Mouse (Mus musculus) ES-E14 (cell line): Measurements from ENCODE around the gene Pitpnm2. TPM values are rescaled to one million over a fixed set of nuclear protein-coding genes. Genes with fewer than 3 reads are reported as not detected.
A peak's percentile ranks its signal among the peaks of the same experiment; 100 is the strongest.

ENCODE experiments used
- DNase-seq: peaks from one replicate; pipeline ENCODE4 v3.0.0-alpha.2; 2013; ENCODE audit warnings: low read depth, low spot score
- H3K27ac ChIP-seq: 2 replicates; pipeline ENCODE4 v1.5.1; 2012; ENCODE audit warnings: low read depth, mild to moderate bottlenecking, low read length, moderate library complexity, mixed read lengths; ENCODE audit not compliant: poor library complexity, insufficient read depth, severe bottlenecking
- H3K36me3 ChIP-seq: 2 replicates; pipeline ENCODE4 v1.6.1; 2012; ENCODE audit warnings: mild to moderate bottlenecking, low read length, moderate library complexity, mixed read lengths; ENCODE audit not compliant: control insufficient read depth, poor library complexity, insufficient read depth, severe bottlenecking
- H3K4me1 ChIP-seq, 2 experiments: fragments of 150-350 bp in 1 of 2; sonication (generic) in 1 of 2; 2 replicates each; pipeline ENCODE4 v1.6.1; 2012; ENCODE audit warnings: low read length in 2 of 2, mild to moderate bottlenecking in 1 of 2, mixed read lengths in 1 of 2; ENCODE audit not compliant: control insufficient read depth in 2 of 2, insufficient read depth in 2 of 2, poor library complexity in 1 of 2
- H3K4me3 ChIP-seq, 2 experiments: fragments of 150-350 bp in 1 of 2; sonication (generic) in 1 of 2; 2 replicates each; pipeline ENCODE4 v1.5.1; 2012; ENCODE audit warnings: low read length in 2 of 2, low read depth in 1 of 2, mild to moderate bottlenecking in 1 of 2, mixed read lengths in 1 of 2; ENCODE audit not compliant: insufficient read depth in 1 of 2, poor library complexity in 1 of 2, severe bottlenecking in 1 of 2
- H3K9ac ChIP-seq: 2 replicates; pipeline ENCODE4 v1.6.1; 2012; ENCODE audit warnings: low read depth, mild to moderate bottlenecking, low read length, mixed read lengths; ENCODE audit not compliant: poor library complexity, insufficient read depth, severe bottlenecking
- H3K9me3 ChIP-seq: fragments of 150-350 bp; sonication (generic); 2 replicates; pipeline ENCODE4 v1.6.1; 2012; ENCODE audit warnings: low read depth, mild to moderate bottlenecking, low read length; ENCODE audit not compliant: control insufficient read depth, insufficient read depth
- CHD2 ChIP-seq: IDR thresholded peaks from 2 replicates; pipeline ENCODE4 v1.6.1; 2014; ENCODE audit warnings: mild to moderate bottlenecking, low read depth, low read length, inconsistent platforms
- HCFC1 ChIP-seq: IDR thresholded peaks from 2 replicates; pipeline ENCODE4 v1.6.1; 2012; ENCODE audit warnings: low read length, inconsistent platforms, borderline replicate concordance; ENCODE audit not compliant: insufficient read depth
- MAFK ChIP-seq: IDR thresholded peaks from 2 replicates; pipeline ENCODE4 v1.6.1; 2014; ENCODE audit warnings: mild to moderate bottlenecking, low read depth, low read length, inconsistent platforms; ENCODE audit not compliant: insufficient read depth
- ZC3H11A ChIP-seq: IDR thresholded peaks from 2 replicates; pipeline ENCODE4 v1.6.1; 2012; ENCODE audit warnings: low read depth, mild to moderate bottlenecking, inconsistent platforms, low read length, borderline replicate concordance
- ZNF384 ChIP-seq: IDR thresholded peaks from 2 replicates; pipeline ENCODE4 v1.6.1; 2012; ENCODE audit warnings: low read depth, low read length, inconsistent platforms
- in situ Hi-C, 2 experiments: fragments of 600-800 bp; cut with MboI; formaldehyde crosslinking; loops; one replicate each; pipeline ENCODE4 v1.15.1; 2025; ENCODE audit warnings: low sequenced_read_pairs in 2 of 2, inconsistent platforms in 1 of 2; ENCODE audit not compliant: unreplicated experiment in 2 of 2
- total RNA-seq: library from RNA; depleted of rRNA; stranded (reverse); fragments of 300-350 nt; gene quantifications from 2 replicates; pipeline ENCODE4 v1.2.3, GENCODE M21; 2012

The Pitpnm2 gene
- total RNA-seq, 1 experiment, result 6.6 TPM

DNA sequence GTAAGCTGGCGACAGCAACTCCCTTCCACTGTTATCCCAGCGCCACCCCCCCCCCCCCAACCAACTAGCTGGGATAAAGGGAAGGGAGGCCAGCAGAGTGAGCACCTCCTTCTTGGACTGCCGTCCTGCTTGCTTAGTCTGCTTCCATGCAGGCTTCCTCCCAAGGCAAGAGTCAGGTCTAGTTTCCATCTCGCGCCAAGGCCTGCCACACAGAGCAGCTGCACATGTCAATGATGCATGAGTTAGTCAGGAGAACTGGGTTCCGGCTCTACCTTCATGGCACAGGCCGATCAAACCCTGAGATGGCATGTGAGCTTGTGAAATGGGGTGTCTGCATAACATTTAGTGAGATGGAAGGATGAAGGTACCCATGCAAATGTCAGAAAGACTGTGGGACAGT lies 66.9 kb downstream of the Pitpnm2 start:
- Histone ChIP-seq H3K9ac (no peak overlapping the region), H3K4me1 (peaks cover 2 to 21% of the 10 kb centered on the region in 2 experiments; a peak in 2 of 4 replicates), H3K9me3 (no peaks in the 10 kb centered on the region), H3K36me3 (no peaks in the 10 kb centered on the region), H3K4me3 (no peak overlapping the region), H3K27ac (no peak overlapping the region)
- DNase-seq, result no peak
- in situ Hi-C loops, result no loop called here
- TF ChIP-seq ZNF384, result no peak
- TF ChIP-seq HCFC1, result no peak
- TF ChIP-seq ZC3H11A, result no peak
- no peak for TF ChIP-seq CHD2
- TF ChIP-seq MAFK, result no peak

DNA sequence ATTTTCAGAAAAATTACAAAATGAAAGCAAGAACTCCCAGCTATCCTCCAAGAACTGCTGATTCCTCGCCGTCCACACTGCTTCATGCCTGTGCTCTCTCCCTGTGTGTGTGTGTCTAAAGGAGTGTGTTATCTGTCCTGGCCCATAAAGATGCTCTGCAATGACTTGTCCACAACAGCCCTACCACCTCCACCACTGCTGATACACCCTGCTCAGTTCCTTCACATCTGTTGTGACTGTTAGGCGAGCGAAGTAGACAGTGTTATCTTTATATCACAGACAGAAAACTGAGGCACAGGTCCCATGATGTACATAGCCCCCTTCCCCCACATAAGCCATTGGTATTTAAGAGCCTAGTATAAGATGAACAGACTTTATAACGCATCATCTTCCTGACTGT lies 67.5 kb downstream of the Pitpnm2 start:
- no peaks in the 10 kb centered on the region for H3K36me3 ChIP-seq
- no peak overlapping the region for H3K27ac ChIP-seq
- H3K9me3 ChIP-seq, result no peaks in the 10 kb centered on the region
- H3K9ac ChIP-seq, result no peak overlapping the region
- in situ Hi-C loops, result no loop called here
- H3K4me3 ChIP-seq, result no peak overlapping the region
- peaks cover 2 to 21% of the 10 kb centered on the region in 2 experiments; a peak in 3 of 4 replicates for H3K4me1 ChIP-seq
- TF ChIP-seq MAFK (no peak), ZC3H11A (no peak), CHD2 (no peak), ZNF384 (no peak), HCFC1 (no peak)
- DNase-seq, result no peak

DNA sequence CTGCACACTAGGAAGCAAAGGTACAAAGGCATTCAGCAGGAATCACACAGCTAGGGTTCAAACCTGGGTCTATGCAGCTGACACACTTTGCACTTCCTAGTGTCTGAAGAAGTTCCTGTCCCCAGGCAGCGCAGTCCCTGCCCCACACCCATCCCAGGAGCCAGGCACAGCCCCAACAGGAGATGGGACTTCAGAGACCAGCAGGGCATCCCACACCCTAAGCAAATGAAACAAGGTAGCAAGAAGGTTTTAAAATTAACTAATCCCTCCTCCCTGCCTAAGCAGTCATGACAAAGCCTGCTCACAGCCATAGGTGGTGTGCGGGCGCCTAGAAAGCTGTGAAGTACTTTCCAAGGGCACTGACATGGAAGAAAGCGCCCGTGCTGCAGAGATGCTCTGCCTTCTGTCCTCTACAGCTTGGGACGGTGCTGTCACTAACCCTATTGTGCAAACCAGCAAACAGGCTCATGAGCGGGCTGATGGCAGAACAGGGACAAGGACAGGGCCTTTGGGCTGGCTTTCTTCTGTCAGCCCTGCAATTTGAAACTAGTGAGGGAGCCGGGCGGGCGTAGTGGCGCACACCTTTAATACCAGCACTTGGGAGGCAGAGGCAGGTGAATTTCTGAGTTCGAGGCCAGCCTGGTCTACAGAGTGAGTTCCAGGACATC lies 68.9 kb downstream of the Pitpnm2 start:
- Histone ChIP-seq H3K4me3 (no peak overlapping the region), H3K27ac (no peak overlapping the region), H3K9me3 (no peaks in the 10 kb centered on the region), H3K36me3 (no peaks in the 10 kb centered on the region), H3K9ac (no peak overlapping the region), H3K4me1 (peaks cover 4 to 23% of the 10 kb centered on the region in 2 experiments; a peak in 3 of 4 replicates)
- DNase-seq, result no peak
- in situ Hi-C loops, result no loop called here
- no peak for TF ChIP-seq ZC3H11A
- no peak for TF ChIP-seq CHD2
- TF ChIP-seq MAFK, result no peak
- TF ChIP-seq ZNF384, result no peak
- TF ChIP-seq HCFC1, result no peak

DNA sequence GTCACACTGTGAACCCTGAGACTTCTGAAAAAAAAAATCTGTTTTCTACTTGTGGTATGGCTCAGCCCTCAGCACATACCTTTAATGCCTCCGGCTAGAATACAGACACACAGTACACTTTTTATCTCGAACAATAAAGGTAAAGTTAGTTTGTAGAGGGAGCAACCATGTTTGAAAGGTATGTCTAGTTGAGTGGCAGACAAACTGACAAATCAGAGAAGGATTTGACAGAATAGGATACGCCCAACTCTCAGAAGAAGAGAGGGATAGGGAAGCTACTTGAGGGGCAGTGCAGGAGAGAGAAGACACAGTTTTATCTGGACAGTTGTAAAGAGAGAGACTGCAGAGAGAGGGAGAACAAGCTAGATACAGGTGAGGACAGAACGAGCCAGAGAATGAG lies 70.1 kb downstream of the Pitpnm2 start:
- H3K4me1 ChIP-seq, result peaks cover 4 to 26% of the 10 kb centered on the region in 2 experiments; a peak in 3 of 4 replicates
- in situ Hi-C loops, result no loop called here

DNA sequence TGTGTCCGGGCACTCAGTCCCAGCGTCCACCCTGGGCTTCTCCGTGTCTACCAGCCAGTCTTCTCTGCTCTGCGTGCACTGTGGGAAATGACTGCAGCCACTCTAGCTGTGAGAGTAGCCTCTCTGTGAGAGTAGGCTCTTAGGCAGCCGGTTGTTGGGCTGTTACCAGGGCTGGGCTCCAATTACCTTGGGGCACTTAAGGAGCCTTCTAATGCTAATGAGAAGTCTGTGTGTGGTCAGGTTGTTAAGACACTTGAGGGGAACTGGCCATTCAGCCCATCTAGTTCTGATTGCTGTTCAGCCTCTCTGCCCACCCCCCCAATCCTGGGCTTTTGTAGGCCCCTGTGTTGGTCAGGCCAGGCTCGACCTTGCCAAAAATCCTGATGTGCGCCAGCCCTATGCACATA lies 72.8 kb downstream of the Pitpnm2 start:
- peak; percentile 64 for DNase-seq
- no peaks in the 10 kb centered on the region for H3K9me3 ChIP-seq
- H3K36me3 ChIP-seq, result no peaks in the 10 kb centered on the region
- peak overlapping the region in 1 of 2 experiments; percentile 35; a peak in 1 of 4 replicates for H3K4me3 ChIP-seq
- H3K4me1 ChIP-seq, result peaks cover 4 to 28% of the 10 kb centered on the region in 2 experiments; a peak in 3 of 4 replicates
- no peak for TF ChIP-seq CHD2
- TF ChIP-seq ZC3H11A, result no peak
- TF ChIP-seq HCFC1, result no peak
- no peak for TF ChIP-seq ZNF384
- TF ChIP-seq MAFK, result no peak
- H3K27ac ChIP-seq, result peak overlapping the region; percentile 28; the same call in 1 of the 2 replicates
- no peak overlapping the region for H3K9ac ChIP-seq
- in situ Hi-C loops, result no loop called here

More for the DNA sequence above, 70.1 kb downstream of the Pitpnm2 start:
- DNase-seq, result no peak
- Histone ChIP-seq H3K36me3 (no peaks in the 10 kb centered on the region), H3K27ac (no peak overlapping the region), H3K9me3 (no peaks in the 10 kb centered on the region), H3K9ac (no peak overlapping the region), H3K4me3 (no peak overlapping the region)
- TF ChIP-seq HCFC1 (no peak), ZC3H11A (no peak), ZNF384 (no peak), CHD2 (no peak), MAFK (no peak)
